Mouse (Mus musculus) G1E-ER4 (cell line): ENCODE data around the gene Osgepl1. TPM values are rescaled to one million over a fixed set of nuclear protein-coding genes. Genes with fewer than 3 reads are reported as not detected.

ENCODE experiments used
- GATA1 ChIP-seq: IDR thresholded peaks from one replicate; pipeline ENCODE4 v1.8.0; 2012; ENCODE audit warnings: low read length, inconsistent platforms
- polyA plus RNA-seq: library from polyadenylated mRNA; stranded (reverse); fragments of >175 nt; gene quantifications from 2 replicates; pipeline ENCODE4 v1.2.3, GENCODE M21; 2012

The Osgepl1 gene
- polyA plus RNA-seq, result 0.95 and 1.7 TPM in 2 replicates

DNA sequence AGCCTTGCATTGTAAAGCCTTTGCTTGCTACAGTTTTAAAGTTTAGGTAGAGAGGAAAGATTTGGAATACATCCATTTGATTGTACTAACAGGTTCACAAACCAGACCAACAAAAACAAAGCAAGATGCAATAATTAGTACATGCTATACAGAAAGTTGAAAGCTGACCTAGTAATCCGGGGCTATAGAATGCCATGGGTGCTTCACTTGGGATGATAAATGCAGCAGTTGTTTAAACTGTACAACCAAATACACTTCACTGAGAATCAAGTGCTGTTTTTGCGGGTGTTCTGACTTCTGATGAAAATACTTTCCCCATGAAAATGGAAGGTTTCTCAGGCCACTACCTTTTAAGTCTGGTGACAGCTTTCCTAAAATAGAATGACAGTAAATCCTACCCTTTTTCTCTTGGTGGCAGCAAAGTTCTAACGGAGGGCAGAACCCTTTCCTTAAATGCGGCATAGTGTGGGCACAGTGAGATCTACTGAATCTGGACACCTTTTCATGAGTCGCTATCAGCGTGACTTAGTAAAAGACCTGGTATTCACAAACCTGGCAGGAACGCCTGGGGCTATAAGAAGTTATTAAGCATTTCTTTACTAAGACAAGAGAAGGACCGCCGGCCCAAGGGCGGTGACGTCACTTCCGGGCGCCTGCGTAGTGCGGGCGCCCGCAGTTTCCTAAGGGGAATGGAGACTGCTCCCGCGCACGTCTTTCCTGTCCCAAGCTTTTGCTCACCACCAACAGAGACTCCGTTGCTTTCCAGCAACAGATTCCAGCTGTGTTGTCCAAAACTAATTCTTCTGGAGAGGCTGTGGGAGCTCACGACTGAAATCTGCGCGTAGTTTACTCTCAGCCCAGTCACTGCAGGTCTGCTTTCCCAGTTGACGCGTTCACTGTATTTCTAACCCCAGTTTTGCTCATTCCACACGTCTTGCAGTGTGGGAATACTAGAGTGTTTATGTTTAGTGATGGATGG is at the start of gene Osgepl1:
TSS of gene Osgepl1 (plus strand) at position 636 of the 979 bp plus-strand sequence.
- TF ChIP-seq GATA1, result no peak

DNA sequence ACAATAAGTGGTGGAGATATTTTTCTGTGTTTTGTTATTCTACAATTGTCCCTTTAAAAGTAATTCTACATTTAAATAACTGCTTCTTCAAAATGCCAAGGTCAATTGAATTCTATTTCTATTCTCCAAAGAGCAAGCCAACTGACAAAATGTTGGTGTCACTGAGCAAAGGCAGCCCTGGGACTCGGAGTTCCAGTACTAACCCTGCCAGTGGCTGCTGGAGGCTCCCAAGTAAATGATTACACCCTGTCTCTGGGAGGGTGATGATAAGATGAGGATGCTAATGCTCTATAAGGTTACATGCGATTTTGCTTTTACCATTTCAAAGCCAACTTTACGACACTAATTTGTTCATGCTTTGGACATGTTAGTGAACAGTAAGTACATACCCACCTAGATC is 43.5 kb upstream of the Osgepl1 start:
- no peak for TF ChIP-seq GATA1

DNA sequence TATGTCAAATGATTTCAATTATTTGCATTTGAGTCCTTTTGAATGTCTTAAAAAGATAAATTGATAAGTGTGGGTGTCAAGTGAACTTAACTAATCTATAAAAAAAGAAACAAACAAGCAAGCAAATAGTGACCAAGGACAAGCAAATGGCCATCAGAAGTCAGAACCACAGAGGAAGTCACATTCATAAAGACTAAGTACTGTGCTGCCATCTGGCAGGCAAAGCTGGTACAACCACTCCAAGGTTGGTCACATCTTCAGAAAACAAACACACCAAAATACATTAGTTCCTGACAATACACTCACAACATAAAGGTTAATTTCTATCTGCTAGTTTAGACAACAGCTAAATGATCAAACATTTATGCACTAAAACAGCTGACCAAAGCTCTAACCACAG is 40.8 kb upstream of the Osgepl1 start:
- no peak for TF ChIP-seq GATA1

DNA sequence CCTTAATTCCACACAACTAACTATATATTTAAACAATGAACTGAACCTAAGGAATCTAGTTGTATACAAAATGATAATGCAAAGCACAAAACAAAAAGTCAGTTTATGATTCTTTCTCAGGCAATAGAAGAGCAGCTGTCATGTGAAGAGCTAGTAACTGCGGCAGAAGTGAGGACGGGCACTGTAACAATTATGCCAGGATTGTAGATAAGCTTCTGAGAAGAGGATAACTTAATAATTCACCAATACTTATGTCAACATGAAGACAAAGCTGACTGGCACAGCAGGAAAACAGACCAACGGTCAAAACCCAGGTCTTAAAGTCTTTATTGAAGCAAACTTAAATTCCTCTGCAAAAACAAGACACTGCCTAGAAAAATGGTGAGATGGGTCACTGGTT is 22.2 kb upstream of the Osgepl1 start:
- no peak for TF ChIP-seq GATA1

DNA sequence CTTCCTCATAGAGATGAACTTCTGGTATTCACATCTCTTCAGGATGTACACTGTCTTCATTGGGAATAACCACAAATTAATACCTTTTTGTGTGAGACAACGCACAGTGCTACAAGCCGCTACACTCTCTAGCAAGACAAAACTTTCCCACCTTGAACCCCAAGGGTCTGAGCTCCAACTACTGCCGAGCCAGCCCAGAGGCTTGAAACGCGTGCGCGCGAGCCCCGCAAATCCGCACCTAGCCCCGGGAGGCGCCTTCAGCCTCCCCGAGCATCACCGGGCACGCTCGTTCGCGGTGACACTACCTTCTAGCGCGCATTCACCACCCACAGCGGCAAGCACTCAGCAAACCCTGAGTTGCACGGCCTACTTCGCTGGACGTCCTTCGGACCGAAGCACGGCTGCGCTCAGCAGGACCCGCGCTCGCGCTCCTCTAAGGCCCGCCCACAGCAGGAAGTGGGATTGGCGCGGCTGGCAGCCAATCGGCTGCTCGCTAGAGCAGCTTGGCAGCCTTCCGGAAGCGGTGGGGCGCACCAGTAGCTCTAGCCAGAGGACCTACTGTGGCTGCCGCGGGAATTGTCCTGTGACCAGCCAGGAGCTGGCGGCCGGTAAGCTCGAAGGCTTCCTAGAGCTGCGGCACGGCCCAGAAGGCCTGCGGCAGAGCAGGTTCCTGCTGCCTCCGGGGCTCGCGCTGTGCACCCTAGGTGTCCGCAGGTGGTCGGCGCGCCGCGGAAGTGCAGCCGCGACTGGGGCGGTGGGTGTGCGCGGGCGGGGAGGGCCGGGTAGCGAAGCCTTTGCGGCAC is 16.6 kb upstream of the Osgepl1 start, which contains the start of the genes Pms1, Ormdl1 and Gm28778:
TSS of gene Pms1 (minus strand) at position 438 of the 803 bp plus-strand sequence.
TSS of gene Ormdl1 (plus strand) at position 515 of the 803 bp plus-strand sequence.
TSS of gene Gm28778 (plus strand) at position 531 of the 803 bp plus-strand sequence.
- TF ChIP-seq GATA1, result no peak

DNA sequence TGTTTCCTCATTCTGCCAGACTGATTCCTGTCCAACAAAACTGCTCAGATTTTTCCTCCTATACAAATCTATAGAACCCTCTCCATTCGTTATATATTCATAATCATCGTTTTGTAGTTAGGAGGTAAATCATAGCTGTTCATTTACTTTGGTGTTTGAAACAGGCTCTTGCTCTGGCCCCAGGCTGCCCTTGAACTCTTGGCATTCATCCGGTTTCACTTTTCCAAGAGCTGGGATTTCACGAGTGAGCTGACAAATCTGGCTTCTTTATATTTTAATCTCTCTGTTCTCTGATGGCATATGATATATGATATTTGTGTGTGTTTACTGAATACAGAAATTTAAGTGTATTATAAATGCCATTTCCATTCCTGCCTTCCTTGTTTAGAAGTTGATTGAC is 12.9 kb upstream of the Osgepl1 start:
- TF ChIP-seq GATA1, result no peak

DNA sequence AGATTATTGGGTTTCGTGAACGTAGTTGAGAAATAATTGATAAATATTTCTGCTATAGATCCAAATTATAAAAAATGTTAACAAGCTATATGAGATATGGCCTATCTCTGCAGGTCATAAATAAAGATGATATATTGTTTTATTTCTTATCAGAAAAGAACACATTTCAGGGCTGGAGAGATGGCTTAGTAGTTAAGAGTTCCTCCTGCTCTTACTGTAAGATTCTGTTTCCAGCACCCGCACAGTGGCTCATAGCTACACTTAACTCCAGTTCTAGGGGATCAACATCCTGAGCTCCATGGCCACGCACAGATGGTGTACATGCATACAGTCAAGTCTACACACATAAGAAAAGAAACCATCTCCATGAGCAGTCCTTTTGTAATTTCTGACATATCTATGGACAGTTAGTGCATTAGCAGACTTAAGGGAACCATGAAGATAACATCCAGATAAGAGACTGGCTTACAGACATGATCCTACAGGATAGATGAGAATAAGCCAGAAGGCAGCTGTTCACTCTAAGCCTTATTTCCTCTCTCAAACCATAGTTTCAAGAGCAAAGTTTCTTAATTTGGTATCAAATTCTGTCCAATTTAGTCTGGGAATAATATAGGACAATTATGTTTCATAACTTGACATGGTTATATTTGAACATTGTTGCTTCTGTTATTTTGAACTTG is 8.4 kb downstream of the Osgepl1 start:
- TF ChIP-seq GATA1, result peak; percentile 12

DNA sequence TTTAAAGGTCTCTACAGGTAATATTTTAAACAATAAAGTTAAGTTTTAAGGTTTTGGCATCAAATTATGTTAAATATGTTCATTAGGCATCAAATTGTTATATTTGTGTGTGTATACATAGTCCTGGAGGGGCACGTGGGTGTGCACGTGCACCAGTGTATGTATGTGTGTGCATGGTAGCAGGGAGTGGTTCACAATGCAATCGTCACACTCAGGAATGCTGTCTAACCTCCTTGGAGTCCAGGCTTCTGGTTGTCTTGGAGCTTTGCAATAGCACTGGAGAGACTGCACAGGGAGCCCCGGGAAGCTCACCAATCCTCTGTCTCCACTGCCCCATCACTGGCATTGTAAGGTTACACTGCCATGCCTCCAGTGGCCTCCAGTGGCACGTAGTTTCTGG is 9.8 kb downstream of the Osgepl1 start:
- no peak for TF ChIP-seq GATA1

DNA sequence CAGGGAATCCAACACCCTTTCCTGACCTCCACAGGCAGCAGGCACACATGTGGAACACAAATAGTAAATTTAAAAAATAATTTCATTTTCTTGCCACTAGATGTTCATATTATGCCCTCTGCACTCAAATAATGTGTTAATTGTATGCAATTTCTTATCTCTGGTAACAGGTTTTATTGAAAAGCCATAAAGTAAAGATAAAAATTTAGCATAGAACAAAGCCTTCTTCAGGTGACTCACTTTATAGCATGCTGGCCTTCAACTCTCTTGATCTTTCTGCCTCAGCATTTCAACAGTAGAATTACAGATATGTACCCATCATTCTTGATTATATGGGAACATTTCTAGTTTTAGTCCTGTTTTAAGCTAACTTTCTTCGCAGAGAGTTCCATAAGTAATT is 10.9 kb downstream of the Osgepl1 start:
- no peak for TF ChIP-seq GATA1

DNA sequence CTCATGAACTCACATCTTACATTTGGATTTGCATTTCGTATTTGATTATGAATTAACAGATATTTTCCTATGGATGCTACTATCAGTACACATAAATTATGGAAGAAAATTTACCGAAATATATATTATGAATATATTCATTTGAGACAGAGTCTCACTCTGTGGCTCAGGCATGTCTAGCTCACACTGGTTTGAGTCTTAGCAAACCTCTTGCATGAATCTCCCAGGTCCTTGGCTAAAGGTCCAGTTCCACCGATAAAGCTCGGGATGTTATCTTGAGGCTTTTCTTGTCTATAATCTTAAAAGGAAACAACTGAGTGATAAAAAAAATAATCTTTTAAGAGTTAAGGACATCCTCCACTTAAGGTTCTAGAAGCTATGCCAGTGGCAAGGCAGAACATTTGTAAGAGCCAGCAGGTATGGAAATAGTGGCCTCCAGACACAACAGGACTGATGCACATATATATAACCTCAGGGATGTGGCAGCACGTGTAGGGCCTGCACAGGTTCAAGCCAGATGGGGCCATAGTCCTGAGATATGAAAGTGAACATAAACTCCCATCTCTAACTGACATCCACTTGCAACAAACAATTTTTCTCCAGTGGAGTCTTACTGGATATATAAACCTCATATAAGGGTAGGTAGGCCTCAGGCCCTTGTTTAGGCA is 11.5 kb downstream of the Osgepl1 start:
- no peak for TF ChIP-seq GATA1

DNA sequence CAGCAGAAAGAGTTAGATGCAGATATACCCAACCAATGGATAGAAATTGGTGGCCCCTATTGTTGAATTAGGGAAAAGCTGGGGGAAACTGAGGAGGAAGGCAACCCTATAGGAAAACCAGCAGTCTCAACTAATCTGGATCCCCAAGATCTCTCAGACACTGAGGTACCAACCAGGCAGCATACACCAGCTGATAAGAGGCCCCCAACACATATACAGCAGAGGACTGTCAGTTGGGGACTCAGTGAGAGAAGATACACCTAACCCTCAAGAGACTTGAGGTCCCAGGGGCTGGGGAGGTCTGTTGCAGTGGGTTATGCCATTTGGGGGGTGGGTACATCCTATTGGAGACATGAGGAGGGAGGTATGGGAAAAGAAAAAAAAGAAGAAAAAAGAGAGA is 22.0 kb downstream of the Osgepl1 start:
- TF ChIP-seq GATA1, result no peak

DNA sequence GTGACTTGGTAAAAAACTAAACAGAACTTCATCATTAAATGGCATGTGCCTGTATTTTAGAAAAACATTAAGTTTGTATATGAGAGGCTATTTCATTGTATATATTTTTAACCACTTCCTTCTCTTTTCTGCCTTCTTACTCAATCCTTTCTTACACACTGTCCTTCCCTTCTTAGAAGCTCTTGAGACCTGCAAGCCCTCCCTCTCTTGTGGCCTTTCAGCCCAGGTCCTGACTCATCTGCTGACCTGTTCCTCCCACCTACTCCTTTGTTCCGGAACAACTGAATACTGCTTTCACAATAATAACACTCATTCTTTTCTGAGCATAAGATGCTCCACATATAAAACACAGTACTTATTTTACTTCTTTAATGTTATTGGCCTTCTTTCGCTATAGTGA is 27.6 kb downstream of the Osgepl1 start:
- no peak for TF ChIP-seq GATA1

DNA sequence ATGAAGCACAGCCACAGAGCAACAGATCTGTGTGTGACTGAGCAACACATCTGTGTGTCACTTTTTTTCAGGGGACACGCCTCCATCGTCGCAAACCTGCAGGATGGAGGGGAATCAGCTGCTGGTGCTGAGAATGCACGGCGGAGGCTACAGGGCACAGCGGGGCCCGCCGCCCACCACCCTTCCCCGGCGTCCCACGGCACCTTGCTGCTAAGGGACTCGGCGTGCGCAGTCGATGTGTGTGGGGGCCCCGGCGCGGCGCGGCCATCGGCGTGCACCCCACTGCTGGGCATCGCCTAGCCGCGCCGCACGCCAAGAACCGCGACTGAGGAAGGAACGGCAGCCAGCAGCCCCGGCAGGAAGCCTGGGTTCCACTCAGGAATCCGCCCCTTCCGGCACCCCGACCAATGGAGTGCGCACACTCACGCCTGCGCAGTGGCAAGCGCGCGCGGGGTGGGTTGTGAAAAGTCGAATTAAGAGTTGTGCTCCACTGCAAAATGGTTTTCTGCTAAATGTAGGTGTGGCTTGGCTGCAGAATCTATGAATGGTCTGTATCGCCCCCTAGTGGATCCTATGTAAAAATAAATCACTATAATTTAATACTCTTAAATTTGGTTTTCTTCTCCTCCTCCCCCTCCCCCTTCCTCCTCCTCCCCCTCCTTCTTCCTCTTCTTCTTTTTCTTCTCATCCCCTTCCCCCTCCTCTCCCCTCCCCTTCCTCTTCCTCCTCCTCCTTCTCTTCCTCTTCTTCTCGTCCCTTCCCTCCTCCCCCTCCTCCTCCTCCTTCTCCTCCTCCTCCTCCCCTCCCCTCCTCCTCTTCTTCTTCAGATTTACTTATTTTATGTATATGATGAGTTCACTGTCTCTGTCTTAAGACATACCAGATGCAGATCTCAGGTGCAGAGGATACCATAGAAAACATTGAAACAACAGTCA is 39.2 kb downstream of the Osgepl1 start, which contains the start of the genes Asdurf, Gm28551 and Asnsd1:
TSS of gene Asdurf (minus strand) at position 293 of the 935 bp plus-strand sequence.
TSS of gene Gm28551 (minus strand) at position 341 of the 935 bp plus-strand sequence.
TSS of gene Asnsd1 (minus strand) at position 426 of the 935 bp plus-strand sequence.
- TF ChIP-seq GATA1, result no peak
